Mouse (Mus musculus): ENCODE data around the gene Rbp7. TPM values are rescaled to one million over a fixed set of nuclear protein-coding genes. Genes with fewer than 3 reads are reported as not detected.
A peak's percentile ranks its signal among the peaks of the same experiment; 100 is the strongest.
"Not testable (repeated sequence)": the region's sequence is repeated elsewhere in the genome, so short reads cannot be mapped to it uniquely, and the experiment has no call there.

The Rbp7 gene
- total and polyA plus RNA-seq, 2 experiments from 2014 or later: not detected

- Histone ChIP-seq H3K4me3 (ENCODE audit: low read length) (peak overlapping the region; percentile 29; the same call in 1 of the 2 replicates), H3K4me1 (ENCODE audit: insufficient read depth, low read length) (peaks cover 10% of the 10 kb centered on the region; the same call in 1 of the 2 replicates), H3K4me2 (ENCODE audit: low read depth, low read length) (peak overlapping the region; percentile 60), H3K27ac (peak overlapping the region; percentile 87), H3K27me3 (ENCODE audit: insufficient read depth, low read length) (no peaks in the 10 kb centered on the region), H3K9ac (replicated peaks; ENCODE audit: low read length) (peak overlapping the region; percentile 58; the same call in 1 of the 2 replicates), H3K36me3 (ENCODE audit: insufficient read depth, low read length) (no peaks in the 10 kb centered on the region), H3K9me3 (ENCODE audit: low read length) (no peaks in the 10 kb centered on the region)
- peak; percentile 85 for DNase-seq (ENCODE audit: low spot score)
- TF ChIP-seq CTCF (IDR thresholded peaks at IDR 0.05; ENCODE audit: low read depth): no peak
- ATAC-seq: peak; percentile 31
- WGBS: 4% methylated on average over 11 of the region's 11 CpGs
Measured at GRCm38 (mm10) chr4:149445868-149446267, 8.9 kb downstream of the Rbp7 start.

GRCm38 (mm10) chr4:149444964-149445701 lies 9.6 kb downstream of the Rbp7 start:
- WGBS: under 1% methylated on average over 36 of the region's 36 CpGs

GRCm38 (mm10) chr4:149444465-149444864 lies 10.3 kb downstream of the Rbp7 start:
- DNase-seq (ENCODE audit: low spot score) (no peak), ATAC-seq (no peak)
- Histone ChIP-seq H3K4me3 (ENCODE audit: low read length) (no peak overlapping the region), H3K27ac (peak overlapping the region; percentile 87), H3K9ac (replicated peaks; ENCODE audit: low read length) (no peak overlapping the region; the same call in 1 of the 2 replicates), H3K9me3 (ENCODE audit: low read length) (no peaks in the 10 kb centered on the region), H3K4me2 (ENCODE audit: low read depth, low read length) (peak overlapping the region; percentile 60), H3K4me1 (ENCODE audit: insufficient read depth, low read length) (peaks cover 10% of the 10 kb centered on the region), H3K36me3 (ENCODE audit: insufficient read depth, low read length) (no peaks in the 10 kb centered on the region), H3K27me3 (ENCODE audit: insufficient read depth, low read length) (no peaks in the 10 kb centered on the region)
- no peak for TF ChIP-seq CTCF (IDR thresholded peaks at IDR 0.05; ENCODE audit: low read depth)
- 60% methylated on average over 1 of the region's 1 CpGs for WGBS

More at GRCm38 (mm10) chr4:149444964-149445701, 9.6 kb downstream of the Rbp7 start:
- H3K4me2 ChIP-seq (ENCODE audit: low read depth, low read length): peak overlapping the region; percentile 60
- peak; percentile 97 for DNase-seq (ENCODE audit: low spot score)
- H3K27ac ChIP-seq: peak overlapping the region; percentile 87
- H3K9me3 ChIP-seq (ENCODE audit: low read length): no peaks in the 10 kb centered on the region
- peak; percentile 96 for TF ChIP-seq CTCF (IDR thresholded peaks at IDR 0.05; ENCODE audit: low read depth)
- no peaks in the 10 kb centered on the region for H3K36me3 ChIP-seq (ENCODE audit: insufficient read depth, low read length)
- H3K4me3 ChIP-seq (ENCODE audit: low read length): peak overlapping the region; percentile 29
- peak; percentile 98 for ATAC-seq
- H3K27me3 ChIP-seq (ENCODE audit: insufficient read depth, low read length): no peaks in the 10 kb centered on the region
- peak overlapping the region; percentile 58 for H3K9ac ChIP-seq (replicated peaks; ENCODE audit: low read length)
- peaks cover 10% of the 10 kb centered on the region for H3K4me1 ChIP-seq (ENCODE audit: insufficient read depth, low read length)

GRCm38 (mm10) chr4:149442436-149442835 lies 12.3 kb downstream of the Rbp7 start:
- ATAC-seq (no peak), DNase-seq (ENCODE audit: low spot score) (no peak)
- peaks cover 10% of the 10 kb centered on the region for H3K4me1 ChIP-seq (ENCODE audit: insufficient read depth, low read length)
- 39% methylated on average over 3 of the region's 3 CpGs for WGBS
- no peak for TF ChIP-seq CTCF (IDR thresholded peaks at IDR 0.05; ENCODE audit: low read depth)
- H3K4me3 ChIP-seq (ENCODE audit: low read length): no peak overlapping the region
- no peaks in the 10 kb centered on the region for H3K9me3 ChIP-seq (ENCODE audit: low read length)
- H3K4me2 ChIP-seq (ENCODE audit: low read depth, low read length): no peak overlapping the region
- no peak overlapping the region for H3K27ac ChIP-seq
- H3K27me3 ChIP-seq (ENCODE audit: insufficient read depth, low read length): no peaks in the 10 kb centered on the region
- no peaks in the 10 kb centered on the region for H3K36me3 ChIP-seq (ENCODE audit: insufficient read depth, low read length)
- no peak overlapping the region for H3K9ac ChIP-seq (replicated peaks; ENCODE audit: low read length)

GRCm38 (mm10) chr4:149440576-149440975 lies 14.2 kb downstream of the Rbp7 start:
- Histone ChIP-seq H3K4me1 (ENCODE audit: insufficient read depth, low read length) (peaks cover 1% of the 10 kb centered on the region; the same call in 1 of the 2 replicates), H3K36me3 (ENCODE audit: insufficient read depth, low read length) (no peaks in the 10 kb centered on the region), H3K4me3 (ENCODE audit: low read length) (no peak overlapping the region), H3K27ac (no peak overlapping the region), H3K9ac (replicated peaks; ENCODE audit: low read length) (no peak overlapping the region), H3K4me2 (ENCODE audit: low read depth, low read length) (no peak overlapping the region), H3K27me3 (ENCODE audit: insufficient read depth, low read length) (no peaks in the 10 kb centered on the region), H3K9me3 (ENCODE audit: low read length) (no peaks in the 10 kb centered on the region)
- no peak for TF ChIP-seq CTCF (IDR thresholded peaks at IDR 0.05; ENCODE audit: low read depth)
- ATAC-seq: no peak
- DNase-seq (ENCODE audit: low spot score): peak; percentile 18
- WGBS: 47% methylated on average over 8 of the region's 8 CpGs

- not testable (repeated sequence) for H3K9me3 ChIP-seq (ENCODE audit: low read length); DNase-seq (ENCODE audit: low spot score); H3K27me3 ChIP-seq (ENCODE audit: insufficient read depth, low read length); H3K9ac ChIP-seq (replicated peaks; ENCODE audit: low read length); H3K4me1 ChIP-seq (ENCODE audit: insufficient read depth, low read length); H3K36me3 ChIP-seq (ENCODE audit: insufficient read depth, low read length); H3K4me2 ChIP-seq (ENCODE audit: low read depth, low read length); H3K4me3 ChIP-seq (ENCODE audit: low read length); H3K27ac ChIP-seq; ATAC-seq
- 80% methylated on average over 1 of the region's 1 CpGs for WGBS
Measured at GRCm38 (mm10) chr4:149431887-149432286, 22.9 kb downstream of the Rbp7 start.

GRCm38 (mm10) chr4:149429592-149429991 lies 25.2 kb downstream of the Rbp7 start:
- Histone ChIP-seq H3K4me1 (ENCODE audit: insufficient read depth, low read length) (no peaks in the 10 kb centered on the region), H3K9me3 (ENCODE audit: low read length) (no peaks in the 10 kb centered on the region), H3K4me3 (ENCODE audit: low read length) (no peak overlapping the region), H3K27ac (no peak overlapping the region), H3K36me3 (ENCODE audit: insufficient read depth, low read length) (no peaks in the 10 kb centered on the region), H3K9ac (replicated peaks; ENCODE audit: low read length) (no peak overlapping the region), H3K27me3 (ENCODE audit: insufficient read depth, low read length) (no peaks in the 10 kb centered on the region), H3K4me2 (ENCODE audit: low read depth, low read length) (no peak overlapping the region)
- DNase-seq (ENCODE audit: low spot score) (peak; percentile 9), ATAC-seq (no peak)
- TF ChIP-seq CTCF (IDR thresholded peaks at IDR 0.05; ENCODE audit: low read depth): no peak
- WGBS: 51% methylated on average over 5 of the region's 5 CpGs
